Mouse (Mus musculus) megakaryocyte progenitor cell, adult 5-6 weeks (primary cell): ENCODE measurements around the gene Pgm5. TPM values are rescaled to one million over a fixed set of nuclear protein-coding genes. Genes with fewer than 3 reads are reported as not detected.

ENCODE experiments used
- ATAC-seq: replicated peaks from 2 replicates; pipeline ENCODE4 v1.8.0; 2016; ENCODE audit warnings: mild to moderate bottlenecking, moderate TSS enrichment, inconsistent platforms; ENCODE audit not compliant: poor library complexity
- total RNA-seq, 2 experiments: library from RNA; stranded (forward) in 1 of 2; stranded (reverse) in 1 of 2; fragments of 157-497, 149-512 nt in 1 of 2; fragments of 200-1000 nt in 1 of 2; gene quantifications; 2 replicates each; pipeline versions ENCODE4 v1.2.3 to v1.2.4; 2015 to 2017

Gene Pgm5
- total RNA-seq, 2 experiments from 2014 or later, result not detected

- no peak for ATAC-seq
Measured at GRCm38 (mm10) chr19:24779996-24780395, 81.7 kb downstream of the Pgm5 start.

GRCm38 (mm10) chr19:24770345-24770744, 91.3 kb downstream of the Pgm5 start:
- no peak for ATAC-seq

GRCm38 (mm10) chr19:24767401-24767800, 94.3 kb downstream of the Pgm5 start:
- no peak for ATAC-seq

GRCm38 (mm10) chr19:24762473-24763149, 99.0 kb downstream of the Pgm5 start:
- ATAC-seq, result no peak

GRCm38 (mm10) chr19:24756627-24757026, 105.0 kb downstream of the Pgm5 start:
- ATAC-seq, result no peak

GRCm38 (mm10) chr19:24754440-24754785, 107.2 kb downstream of the Pgm5 start:
- ATAC-seq, result no peak

- no peak for ATAC-seq
Measured at GRCm38 (mm10) chr19:24753617-24754439, 107.8 kb downstream of the Pgm5 start.

- ATAC-seq, result no peak
Measured at GRCm38 (mm10) chr19:24752873-24753538, 108.6 kb downstream of the Pgm5 start.

- no peak for ATAC-seq
Measured at GRCm38 (mm10) chr19:24746266-24746875, 115.3 kb downstream of the Pgm5 start.

GRCm38 (mm10) chr19:24742606-24743005, 119.0 kb downstream of the Pgm5 start:
- no peak for ATAC-seq

- no peak for ATAC-seq
Measured at GRCm38 (mm10) chr19:24738786-24739185, 122.9 kb downstream of the Pgm5 start.

- no peak for ATAC-seq
Measured at GRCm38 (mm10) chr19:24738026-24738425, 123.6 kb downstream of the Pgm5 start.

- no peak for ATAC-seq
Measured at GRCm38 (mm10) chr19:24735484-24736128, 126.0 kb downstream of the Pgm5 start.

- ATAC-seq, result no peak
Measured at GRCm38 (mm10) chr19:24730661-24731060, 131.0 kb downstream of the Pgm5 start.

GRCm38 (mm10) chr19:24724362-24724761, 137.3 kb downstream of the Pgm5 start:
- no peak for ATAC-seq

- ATAC-seq, result no peak
Measured at GRCm38 (mm10) chr19:24720448-24720847, 141.2 kb downstream of the Pgm5 start.

- ATAC-seq, result no peak
Measured at GRCm38 (mm10) chr19:24719504-24719903, 142.2 kb downstream of the Pgm5 start.

GRCm38 (mm10) chr19:24718021-24718420, 143.6 kb downstream of the Pgm5 start:
- no peak for ATAC-seq

- no peak for ATAC-seq
Measured at GRCm38 (mm10) chr19:24716303-24717097, 145.2 kb downstream of the Pgm5 start.

- ATAC-seq, result no peak
Measured at GRCm38 (mm10) chr19:24708032-24708431, 153.6 kb downstream of the Pgm5 start.
